Mouse (Mus musculus): ENCODE measurements at regions not wholly inside any gene's neighbourhood (a gene's known extent, or its start where the extent isn't known, plus 50 kb on each side); places are given as distances from the start of the nearest gene placed in this dataset.

DNA sequence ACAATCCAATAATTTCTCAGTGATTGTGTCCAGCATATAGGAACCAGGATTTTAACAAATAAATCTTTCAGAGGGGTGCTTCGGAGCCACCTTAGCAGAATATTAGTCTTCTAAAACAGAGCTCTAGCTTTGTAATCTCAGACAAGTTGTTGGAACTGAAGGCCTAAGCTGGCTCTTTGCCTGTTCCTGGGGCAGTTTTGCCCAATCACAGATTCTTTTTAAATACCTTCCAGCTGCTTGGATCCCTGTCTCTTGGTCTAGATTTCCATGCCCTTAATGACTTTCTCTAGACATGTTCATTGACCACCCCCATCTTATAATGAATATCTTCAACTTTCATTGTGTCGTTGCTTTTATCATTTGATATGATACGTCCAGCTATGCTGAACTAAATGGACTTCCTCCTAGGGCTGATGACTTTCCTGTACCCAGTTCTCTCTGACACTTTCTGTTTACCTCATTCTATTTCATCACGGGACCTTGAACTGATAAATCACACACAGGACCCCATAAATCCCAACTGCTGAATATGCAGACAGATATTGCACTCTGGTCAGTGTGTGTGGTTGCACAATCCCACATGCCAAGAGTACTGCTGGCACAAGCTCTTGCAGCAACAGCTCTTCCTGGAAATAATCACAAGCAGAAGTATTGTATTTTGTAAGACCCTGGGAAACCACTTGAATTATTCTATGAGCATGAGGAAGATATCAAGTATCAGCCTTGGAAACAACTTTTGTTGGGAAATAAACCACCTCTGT is 440.4 kb downstream of the Slc22a22 start:
- TF ChIP-seq HCFC1 (IDR thresholded peaks at IDR 0.05; ENCODE audit: borderline replicate concordance, insufficient read depth, low read length) (no peak), ZNF384 (IDR thresholded peaks at IDR 0.05; ENCODE audit: low read depth, low read length) (no peak), ZC3H11A (IDR thresholded peaks at IDR 0.05; ENCODE audit: borderline replicate concordance, low read depth, low read length) (no peak), MAFK (IDR thresholded peaks at IDR 0.05; ENCODE audit: insufficient read depth, low read depth, low read length) (no peak)
